Mouse (Mus musculus) kidney, postnatal 0 days (tissue): ENCODE data around the gene Mtnr1a. TPM values are rescaled to one million over a fixed set of nuclear protein-coding genes. Genes with fewer than 3 reads are reported as not detected.

Experiments used
- ATAC-seq: fragments of 200-750 bp; cut with Nextera tagmentation; replicated peaks from 2 replicates; pipeline ENCODE4 v1.8.0; 2017; ENCODE audit warnings: low read depth, moderate number of reproducible peaks, moderate TSS enrichment, moderate library complexity; ENCODE audit not compliant: low FRiP score
- DNase-seq: peaks from one replicate; pipeline ENCODE4 v3.0.0-alpha.2; 2016; ENCODE audit warnings: low spot score
- H3K27ac ChIP-seq: fragments of 300-500 bp; sonication (generic); 2 replicates; pipeline ENCODE4 v1.5.1; 2014; ENCODE audit warnings: mild to moderate bottlenecking
- H3K27me3 ChIP-seq: fragments of 300-500 bp; sonication (generic); 2 replicates; pipeline ENCODE4 v1.6.1; 2014; ENCODE audit warnings: low read length, mixed read lengths; ENCODE audit not compliant: insufficient read depth
- H3K36me3 ChIP-seq: fragments of 300-500 bp; sonication (generic); 2 replicates; pipeline ENCODE4 v1.6.1; 2014; ENCODE audit warnings: low read length, mixed read lengths; ENCODE audit not compliant: insufficient read depth
- H3K4me1 ChIP-seq: fragments of 300-500 bp; sonication (generic); replicated peaks from 2 replicates; pipeline ENCODE4 v1.6.1; 2014; ENCODE audit warnings: antibody characterized with exemption, low read length, mixed read lengths; ENCODE audit not compliant: insufficient read depth
- H3K4me2 ChIP-seq: fragments of 300-500 bp; sonication (generic); 2 replicates; pipeline ENCODE4 v1.6.1; 2014; ENCODE audit warnings: mild to moderate bottlenecking, low read length, moderate library complexity, mixed read lengths
- H3K4me3 ChIP-seq: fragments of 300-500 bp; sonication (generic); replicated peaks from 2 replicates; pipeline ENCODE4 v1.5.1; 2014; ENCODE audit warnings: low read depth, low read length
- H3K9ac ChIP-seq: fragments of 300-500 bp; sonication (generic); 2 replicates; pipeline ENCODE4 v1.6.1; 2014; ENCODE audit warnings: low read depth, low read length
- H3K9me3 ChIP-seq: fragments of 300-500 bp; sonication (generic); replicated peaks from 2 replicates; pipeline ENCODE4 v1.6.1; 2016; ENCODE audit warnings: low read length, inconsistent platforms, mixed read lengths
- CTCF ChIP-seq: IDR thresholded peaks from 2 replicates; pipeline ENCODE4 v1.5.1; 2016; ENCODE audit warnings: antibody characterized with exemption, low read depth, mild to moderate bottlenecking, moderate library complexity
- WGBS: fragments of 180-500 bp; shearing (Covaris S2); extraction: QIAGEN DNeasy Blood & Tissue Kit; methylation state at CpG from one replicate; pipeline ENCODE4 v1.1.7; 2014; 5-methylcytosine and 5-hydroxymethylcytosine counted together
- polyA plus RNA-seq: library from polyadenylated mRNA; unstranded; fragments of >200 nt; fragmentation: Nextera tagmentation; extraction: Ambion mirVana; gene quantifications from 2 replicates; pipeline ENCODE4 v1.2.1, GENCODE M21; 2015

The Mtnr1a gene
- polyA plus RNA-seq, result not detected in 2 replicates

DNA sequence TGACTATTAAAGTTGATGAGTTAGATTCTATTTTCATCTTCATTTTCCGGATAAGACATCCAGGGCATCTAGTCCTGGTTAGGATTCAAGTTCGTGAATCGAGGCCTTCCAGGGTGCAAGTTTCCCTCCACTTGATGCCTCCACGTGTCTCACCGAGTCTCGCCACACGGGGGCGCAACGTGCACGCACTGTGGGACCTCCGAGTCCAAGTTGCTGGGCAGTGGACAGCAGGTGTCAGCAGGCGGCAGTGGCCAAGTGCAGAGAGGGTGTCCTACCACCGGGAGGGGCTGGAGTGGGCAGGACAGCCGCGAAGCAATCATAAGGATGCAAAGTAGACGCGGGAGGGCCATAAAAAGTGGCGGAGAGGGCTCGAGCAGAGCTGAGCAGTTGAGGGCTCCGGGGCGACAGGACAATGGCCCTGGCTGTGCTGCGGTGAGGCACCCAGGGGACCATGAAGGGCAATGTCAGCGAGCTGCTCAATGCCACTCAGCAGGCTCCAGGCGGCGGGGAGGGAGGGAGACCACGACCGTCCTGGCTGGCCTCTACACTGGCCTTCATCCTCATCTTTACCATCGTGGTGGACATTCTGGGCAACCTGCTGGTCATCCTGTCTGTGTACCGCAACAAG is at the start of gene Mtnr1a:
Gene Mtnr1a (plus strand): TSS at position 379 of the 628 bp plus-strand sequence.
- WGBS, result 6% methylated on average over 29 of the region's 29 CpGs
- no peaks in the 10 kb centered on the region for H3K27me3 ChIP-seq

DNA sequence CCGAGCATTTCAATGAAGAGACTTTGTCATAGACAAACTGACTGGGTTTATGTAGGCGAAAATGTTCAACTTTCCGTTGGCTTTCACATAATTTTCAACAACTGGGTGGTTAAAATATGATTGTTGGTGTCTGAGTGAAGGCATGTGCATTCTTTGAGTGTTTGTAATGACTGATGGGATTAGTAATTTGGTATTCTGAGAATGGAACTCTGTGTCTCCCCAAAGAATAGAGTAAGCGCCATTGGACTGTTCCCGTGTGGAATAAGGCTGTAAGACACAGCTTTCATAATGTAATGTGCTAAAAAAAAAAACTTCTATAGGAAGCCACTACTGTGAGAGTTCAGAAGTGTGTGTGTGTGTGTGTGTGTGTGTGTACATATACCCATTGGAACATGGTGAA is 49.7 kb upstream of the Mtnr1a start:
- H3K4me3 ChIP-seq, result no peak overlapping the region
- no peak overlapping the region for H3K9ac ChIP-seq
- peaks cover 49% of the 10 kb centered on the region for H3K36me3 ChIP-seq
- H3K27me3 ChIP-seq, result no peaks in the 10 kb centered on the region
- no peak overlapping the region for H3K4me2 ChIP-seq
- H3K4me1 ChIP-seq, result no peaks in the 10 kb centered on the region
- TF ChIP-seq CTCF, result no peak
- no peak for ATAC-seq
- no peak overlapping the region for H3K27ac ChIP-seq
- peaks cover 9% of the 10 kb centered on the region; the same call in 1 of the 2 replicates for H3K9me3 ChIP-seq
- WGBS, result 76% methylated on average over 5 of the region's 5 CpGs
- no peak for DNase-seq

More for the DNA sequence above, at the start of gene Mtnr1a:
- DNase-seq, result peak; percentile 87
- H3K4me3 ChIP-seq, result no peak within 1 kb of the TSS
- H3K27ac ChIP-seq, result no peak within 1 kb of the TSS
- ATAC-seq, result peak; percentile 92
- H3K4me1 ChIP-seq, result no peaks in the 10 kb centered on the region
- no peaks in the 10 kb centered on the region for H3K36me3 ChIP-seq
- H3K4me2 ChIP-seq, result peak within 1 kb of the TSS; percentile 47
- H3K9me3 ChIP-seq, result no peaks in the 10 kb centered on the region
- TF ChIP-seq CTCF, result peak; percentile 99
- no peak within 1 kb of the TSS for H3K9ac ChIP-seq

DNA sequence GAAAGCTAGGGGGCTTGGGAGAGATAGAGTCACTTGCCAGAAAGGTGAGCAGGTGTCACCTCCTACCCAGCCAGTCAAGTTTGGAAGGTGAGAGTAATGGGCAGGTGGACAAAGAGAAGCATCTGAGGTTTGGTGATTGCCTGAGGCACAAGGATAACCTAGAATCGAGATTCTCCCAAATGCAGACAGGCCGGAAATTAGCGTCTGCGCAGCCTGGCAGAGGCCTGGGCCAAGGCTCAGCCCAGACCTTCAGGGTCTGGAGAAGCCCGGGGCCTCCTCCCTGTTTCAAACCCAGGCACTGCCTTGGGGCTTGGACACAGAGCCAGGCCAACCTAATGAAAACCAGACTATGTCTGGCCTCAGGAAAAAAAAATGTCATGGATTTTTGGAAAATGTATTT is 47.8 kb upstream of the Mtnr1a start:
- no peak overlapping the region for H3K9ac ChIP-seq
- H3K36me3 ChIP-seq, result peaks cover 69% of the 10 kb centered on the region
- H3K27ac ChIP-seq, result no peak overlapping the region
- no peak for DNase-seq
- 92% methylated on average over 5 of the region's 5 CpGs for WGBS
- no peak for ATAC-seq
- H3K27me3 ChIP-seq, result no peaks in the 10 kb centered on the region
- TF ChIP-seq CTCF, result no peak
- no peak overlapping the region for H3K4me3 ChIP-seq
- H3K9me3 ChIP-seq, result peaks cover 28% of the 10 kb centered on the region
- no peaks in the 10 kb centered on the region for H3K4me1 ChIP-seq
- no peak overlapping the region for H3K4me2 ChIP-seq

DNA sequence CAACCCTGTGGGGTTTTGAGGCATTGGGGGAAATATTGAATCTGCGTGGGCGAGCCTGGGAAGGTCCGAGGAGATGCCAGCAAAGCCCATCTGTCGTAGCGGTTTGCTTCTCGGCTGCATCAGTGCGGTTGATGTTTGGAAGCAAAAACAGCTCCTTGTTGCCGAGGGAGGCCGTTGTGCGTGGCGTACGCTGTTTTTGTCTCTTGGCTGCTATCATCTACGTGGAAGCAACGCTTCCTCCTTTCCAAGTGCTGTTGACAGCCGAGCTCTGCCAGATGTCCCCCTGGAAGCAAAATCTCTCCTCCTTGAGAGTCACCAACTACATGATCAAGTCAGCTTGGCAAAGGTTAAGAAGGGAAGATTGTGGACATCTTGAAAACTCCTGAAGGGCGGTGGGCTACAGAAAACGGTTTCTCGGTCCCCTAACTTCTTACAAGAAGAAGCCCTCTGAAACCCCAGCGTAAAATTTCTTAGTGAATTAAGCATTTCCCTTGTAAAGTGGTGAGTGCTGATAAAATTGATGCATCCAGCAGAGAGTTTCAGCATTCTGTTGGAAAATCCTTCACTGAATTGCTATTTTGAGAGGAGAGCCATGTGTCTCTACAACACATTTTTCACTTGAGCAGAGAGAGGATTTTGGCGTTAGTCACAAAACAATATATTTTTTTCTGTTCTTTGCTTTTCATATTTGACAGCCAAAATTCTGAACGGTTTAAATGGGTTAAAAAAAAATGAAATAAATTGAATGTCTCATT is 46.8 kb upstream of the Mtnr1a start:
- no peak overlapping the region for H3K4me3 ChIP-seq
- H3K4me1 ChIP-seq, result no peaks in the 10 kb centered on the region
- peaks cover 29% of the 10 kb centered on the region for H3K9me3 ChIP-seq
- no peak for TF ChIP-seq CTCF
- no peak overlapping the region for H3K27ac ChIP-seq
- peaks cover 75% of the 10 kb centered on the region for H3K36me3 ChIP-seq
- no peak overlapping the region for H3K9ac ChIP-seq
- H3K4me2 ChIP-seq, result no peak overlapping the region
- WGBS, result 89% methylated on average over 21 of the region's 21 CpGs
- no peak for DNase-seq
- no peak for ATAC-seq
- H3K27me3 ChIP-seq, result no peaks in the 10 kb centered on the region

DNA sequence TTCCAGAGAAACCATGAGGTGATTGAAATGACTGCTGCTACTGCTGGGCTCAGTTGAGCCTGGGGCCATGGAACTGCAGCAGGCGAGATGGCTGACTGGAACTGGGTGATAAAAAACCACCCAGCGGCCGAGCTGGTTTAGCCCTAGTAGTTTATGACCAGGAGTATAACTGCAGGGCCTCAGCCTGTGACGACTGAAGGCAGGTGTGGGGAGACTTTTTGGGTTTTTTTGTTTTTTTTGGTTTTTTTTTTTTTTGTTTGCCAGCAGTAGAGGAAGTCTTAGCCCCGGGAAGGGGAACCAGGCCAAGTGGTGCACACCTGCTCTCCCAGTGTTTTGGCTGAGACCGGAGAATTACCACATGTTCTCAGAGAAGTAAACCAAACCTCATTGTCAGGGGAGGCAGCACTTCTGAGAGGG is 40.8 kb upstream of the Mtnr1a start:
- Histone ChIP-seq H3K27me3 (no peaks in the 10 kb centered on the region), H3K4me3 (no peak overlapping the region), H3K4me1 (no peaks in the 10 kb centered on the region), H3K9me3 (peaks cover 25% of the 10 kb centered on the region), H3K4me2 (no peak overlapping the region), H3K27ac (no peak overlapping the region), H3K36me3 (peaks cover 80% of the 10 kb centered on the region), H3K9ac (no peak overlapping the region)
- WGBS, result 48% methylated on average over 6 of the region's 6 CpGs
- ATAC-seq, result no peak
- TF ChIP-seq CTCF, result no peak
- DNase-seq, result no peak

DNA sequence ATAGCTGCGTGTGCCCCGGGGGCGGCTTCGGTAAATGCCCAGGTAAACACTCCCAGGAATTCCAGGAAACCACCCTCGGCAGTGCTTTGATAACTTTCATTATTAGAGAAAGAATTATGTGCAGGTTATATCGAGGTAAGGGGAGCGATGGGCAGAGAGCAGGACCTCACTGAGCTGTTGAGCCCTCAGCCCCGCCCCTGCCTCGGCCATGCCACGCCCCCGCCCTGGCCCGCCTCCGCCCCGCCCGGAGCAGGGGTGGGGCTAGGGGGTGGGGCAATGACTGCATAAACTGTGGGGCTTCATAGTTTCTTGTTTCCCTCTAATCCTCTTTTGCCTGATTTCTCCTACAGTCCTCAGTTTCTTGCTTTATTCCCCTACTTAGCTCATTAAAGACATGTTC is 30.6 kb upstream of the Mtnr1a start:
- Histone ChIP-seq H3K4me1 (no peaks in the 10 kb centered on the region), H3K9me3 (no peaks in the 10 kb centered on the region), H3K36me3 (peaks cover 88% of the 10 kb centered on the region), H3K4me2 (no peak overlapping the region), H3K27ac (no peak overlapping the region), H3K9ac (no peak overlapping the region), H3K4me3 (no peak overlapping the region), H3K27me3 (no peaks in the 10 kb centered on the region)
- 82% methylated on average over 15 of the region's 15 CpGs for WGBS
- DNase-seq (no peak), ATAC-seq (no peak; the same call in 1 of the 2 replicates)
- TF ChIP-seq CTCF, result no peak
